Mouse (Mus musculus) brain, embryonic 18.5 days (tissue): ENCODE measurements at regions not wholly inside any gene's neighbourhood (a gene's known extent, or its start where the extent isn't known, plus 50 kb on each side); places are given as distances from the start of the nearest gene placed in this dataset.
A peak's percentile ranks its signal among the peaks of the same experiment; 100 is the strongest.

Source experiments
- DNase-seq: peaks from one replicate; pipeline ENCODE4 v3.0.0-alpha.2; 2012; ENCODE audit warnings: low read depth, low spot score

- no peak for DNase-seq
These were observed 68.1 kb upstream of the Ppm1j start for GRCm38 (mm10) chr3:104712711-104713110.

GRCm38 (mm10) chr3:104713836-104714631 lies 66.8 kb upstream of the Ppm1j start:
- peak; percentile 42 for DNase-seq

- DNase-seq: no peak
These were observed 66.1 kb upstream of the Ppm1j start for GRCm38 (mm10) chr3:104714679-104715326.
